Mouse (Mus musculus) adrenal gland, postnatal 14 days (tissue): ENCODE data around the gene Eif4e2. TPM values are rescaled to one million over a fixed set of nuclear protein-coding genes. Genes with fewer than 3 reads are reported as not detected.
A peak's percentile ranks its signal among the peaks of the same experiment; 100 is the strongest.

Experiments used
- DNase-seq: peaks from one replicate; pipeline ENCODE4 v3.0.0; 2021; ENCODE audit warnings: mixed read lengths
- total RNA-seq: library from RNA; stranded (reverse); gene quantifications from 2 replicates; pipeline ENCODE4 v1.2.3, GENCODE M21; 2021

Eif4e2 gene
- total RNA-seq, 1 experiment from 2014 or later, result 94.4 TPM

DNA sequence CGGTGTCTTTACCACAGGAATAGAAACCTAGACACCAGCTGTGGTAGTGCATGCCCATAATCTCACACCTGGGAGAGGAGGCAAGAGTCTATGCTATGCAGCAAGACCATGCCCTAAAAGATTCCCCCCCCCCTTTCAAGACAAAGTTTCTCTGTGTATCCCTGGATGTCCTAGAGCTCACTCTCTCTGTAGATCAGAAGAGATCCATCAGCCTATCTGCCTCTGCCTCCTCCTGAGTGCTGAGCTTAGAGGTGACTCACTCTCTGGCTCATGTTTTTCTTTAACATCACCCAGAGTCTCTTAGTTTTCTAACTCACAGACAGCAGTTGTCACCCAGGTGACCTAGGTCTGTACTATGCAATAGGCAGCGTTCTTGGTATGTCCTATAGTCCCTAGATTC lies 45.6 kb downstream of the Eif4e2 start:
- DNase-seq, result no peak

DNA sequence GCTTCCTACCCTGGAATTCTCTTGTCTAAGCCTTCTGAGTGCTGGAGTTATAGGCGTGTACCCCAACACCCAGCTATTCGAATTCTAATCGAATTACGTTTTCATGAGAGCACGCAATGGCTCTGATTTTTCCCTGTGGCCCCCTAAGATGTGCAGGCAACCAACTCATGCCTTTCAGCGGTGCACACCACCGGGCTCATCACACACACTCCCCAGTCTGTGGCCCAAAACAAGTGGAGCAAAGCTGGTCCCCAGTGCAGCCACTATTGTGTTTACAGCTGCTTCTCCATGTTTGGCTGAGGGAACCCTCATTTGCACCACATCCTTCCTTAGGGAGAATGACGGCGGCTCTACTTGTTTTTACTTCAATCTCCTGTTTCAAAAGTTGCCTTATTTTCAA lies 49.5 kb downstream of the Eif4e2 start:
- DNase-seq, result no peak

DNA sequence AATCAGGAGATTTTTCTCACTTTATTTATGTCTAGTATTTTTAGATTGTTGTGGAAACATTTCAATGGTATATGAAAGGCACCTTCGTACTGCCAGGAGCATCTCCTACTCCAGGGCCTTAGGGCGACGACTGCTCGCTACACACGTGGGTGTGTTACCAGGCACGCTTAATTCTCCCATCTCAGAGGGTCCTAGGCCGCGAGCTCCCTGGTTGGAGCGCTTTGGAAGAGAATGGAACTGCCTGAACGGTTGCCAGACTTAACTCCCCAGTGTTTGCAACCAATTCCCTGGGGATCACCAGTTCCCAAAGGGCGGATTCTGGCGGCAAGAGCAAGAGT lies 50.1 kb downstream of the Eif4e2 start:
- DNase-seq, result no peak

DNA sequence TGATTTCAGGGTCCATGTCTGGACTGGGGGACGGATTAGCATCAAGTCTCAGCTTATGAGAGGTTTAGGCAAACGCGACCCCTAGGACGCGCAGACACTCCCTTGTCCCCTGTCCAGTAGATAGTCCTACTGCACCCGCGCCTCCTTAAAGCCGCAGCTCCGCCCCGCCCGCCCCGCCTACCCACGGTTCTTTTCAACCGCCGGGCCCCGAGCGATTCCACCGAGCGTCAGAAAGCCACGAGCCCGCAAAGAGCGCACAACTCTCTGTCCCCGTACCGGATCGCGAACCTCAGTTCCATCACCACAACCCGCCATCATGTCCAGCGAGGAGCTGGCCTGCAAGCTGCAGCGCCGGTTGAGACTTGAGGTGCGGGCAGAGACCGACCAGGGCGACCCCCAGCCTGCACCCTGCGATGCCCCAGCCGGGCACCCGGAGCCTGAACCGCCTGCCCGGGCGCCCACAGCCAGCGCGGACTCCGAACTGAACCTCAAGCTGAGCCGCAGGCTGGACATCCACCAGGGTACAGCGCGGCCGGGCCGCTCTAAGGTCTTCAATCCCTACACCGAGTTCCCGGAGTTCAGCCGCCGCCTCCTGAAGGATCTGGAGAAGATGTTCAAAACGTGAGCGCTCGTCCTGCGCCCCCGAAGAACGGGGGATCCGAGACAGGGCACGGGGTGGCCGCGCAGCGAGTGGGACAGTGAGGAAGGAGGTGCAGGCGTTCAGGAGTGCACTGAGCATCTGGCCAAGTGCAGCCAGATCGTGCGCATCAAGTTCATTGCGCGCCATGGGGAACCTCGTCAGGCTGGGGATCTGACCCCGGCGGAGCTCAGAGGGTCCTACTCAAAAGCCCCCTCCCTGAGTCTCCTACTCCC lies 50.7 kb downstream of the Eif4e2 start, which contains the start of gene Efhd1:
TSS of gene Efhd1 (plus strand) at position 230 of the 873 bp plus-strand sequence.
- DNase-seq, result peak; percentile 86

DNA sequence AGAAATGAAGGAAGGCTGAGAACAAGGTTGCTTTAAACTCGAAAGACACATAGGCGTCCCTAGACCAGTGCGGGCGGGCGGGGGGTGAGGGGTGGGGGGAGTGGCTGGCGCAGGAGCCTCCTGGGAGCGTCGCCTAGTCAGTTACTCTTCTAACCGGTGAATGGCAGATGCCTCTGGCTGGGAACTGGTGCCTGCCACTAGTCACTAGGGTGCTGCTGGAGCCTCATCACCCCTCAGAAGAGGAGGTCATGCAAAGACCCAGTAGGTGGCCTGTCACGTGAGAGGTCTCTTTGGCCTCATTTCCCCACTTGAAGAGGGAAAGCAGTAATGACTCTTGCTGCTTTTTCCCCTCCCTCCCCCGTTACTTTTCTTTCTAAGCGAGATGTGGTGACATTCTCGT lies 51.5 kb downstream of the Eif4e2 start:
- peak; percentile 47 for DNase-seq

DNA sequence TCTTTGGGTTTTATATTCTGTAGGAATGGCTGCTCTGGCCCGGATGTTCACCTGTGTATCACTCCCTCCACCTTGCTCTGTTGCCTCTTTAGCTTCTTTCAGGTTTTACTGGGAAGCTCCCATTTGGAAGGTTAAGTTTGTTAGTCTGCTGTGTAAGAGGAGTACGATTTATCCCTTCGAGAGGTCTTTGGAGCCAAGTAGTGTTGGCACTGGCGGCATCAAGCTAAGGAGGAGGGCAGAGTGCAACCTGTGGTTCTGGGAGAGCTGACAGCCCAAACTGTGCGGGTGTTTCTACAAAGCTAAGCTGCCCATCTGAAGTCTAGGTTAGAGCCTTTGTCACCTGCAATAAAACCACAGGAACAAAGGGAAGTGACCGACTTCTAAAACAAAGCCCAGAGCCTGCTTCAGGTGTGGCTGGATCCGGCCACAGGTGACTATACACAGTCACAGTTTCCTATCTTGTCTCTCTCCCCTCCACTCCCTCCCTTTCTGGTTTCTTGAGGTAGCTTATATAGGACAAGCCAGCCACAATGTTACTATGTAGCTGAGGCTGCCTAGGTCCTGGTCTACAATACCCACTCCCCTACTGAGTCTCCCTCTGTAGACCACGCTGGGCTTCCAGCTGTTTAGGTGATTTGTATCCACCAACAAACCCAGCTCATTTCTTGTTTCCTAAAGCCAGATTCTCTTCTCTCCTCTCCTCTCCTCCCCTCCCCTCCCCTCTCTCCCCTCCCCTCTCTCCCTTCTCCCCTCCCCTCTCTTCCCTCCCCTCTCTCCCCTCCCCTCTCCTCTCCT lies 52.8 kb downstream of the Eif4e2 start:
- DNase-seq, result no peak

DNA sequence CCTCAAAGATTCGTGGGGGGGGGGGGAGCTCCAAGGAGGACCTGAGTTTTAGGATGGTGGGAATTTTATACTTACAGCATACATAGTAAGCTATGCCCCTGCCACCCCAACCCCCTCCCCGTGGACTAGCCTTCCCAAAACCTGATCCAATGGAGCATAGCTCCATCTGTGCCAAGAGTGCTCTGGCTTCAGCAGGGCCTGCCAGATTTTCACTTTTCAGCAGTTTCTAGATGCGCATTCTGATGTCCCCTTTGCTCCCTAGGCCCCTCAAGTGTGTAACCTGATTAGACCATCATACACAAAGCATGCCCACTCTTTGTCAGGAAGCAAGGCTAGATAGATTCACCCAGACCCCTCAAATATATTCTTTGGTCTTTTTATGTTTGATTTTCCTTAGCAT lies 56.5 kb downstream of the Eif4e2 start:
- no peak for DNase-seq

DNA sequence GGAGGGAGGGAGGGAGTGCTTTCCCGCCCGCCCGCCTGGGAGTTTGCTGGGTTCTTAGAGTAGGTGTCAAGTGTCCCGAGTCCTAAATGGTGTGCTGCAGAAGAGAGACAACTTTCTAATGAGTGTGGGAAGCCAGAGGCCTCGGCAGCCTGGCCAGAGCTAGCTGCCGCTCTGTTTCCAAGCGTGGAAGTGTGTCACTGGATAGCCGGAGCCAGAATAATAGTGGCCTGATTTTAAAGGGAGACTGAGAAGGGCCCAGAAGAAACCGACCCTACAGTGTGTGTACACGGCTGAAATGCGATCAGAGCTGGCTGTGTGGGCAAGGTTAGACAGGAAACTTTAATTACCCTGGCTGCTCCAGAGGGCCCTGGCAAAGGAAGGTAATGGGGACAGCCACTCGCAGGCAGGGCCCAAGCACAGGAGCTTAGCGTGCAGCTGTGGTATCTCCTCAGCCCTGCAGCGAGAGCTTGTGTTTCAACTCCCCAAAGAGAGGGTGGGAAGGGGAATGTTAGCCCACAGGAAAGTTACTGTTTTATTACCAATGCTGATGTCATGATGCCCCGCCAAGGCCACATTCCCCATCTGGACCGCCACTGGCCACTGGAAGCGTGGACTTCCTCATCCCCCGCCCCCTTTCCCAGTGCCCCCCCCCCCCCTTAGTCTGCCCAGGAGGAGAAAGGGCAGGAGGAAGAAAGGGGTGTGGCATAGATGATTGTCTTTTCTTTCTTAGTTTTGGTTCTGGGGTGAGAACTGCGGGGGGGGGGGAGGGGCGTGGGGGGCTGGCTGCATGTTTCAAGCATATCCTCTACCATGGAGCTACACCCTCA lies 57.1 kb downstream of the Eif4e2 start:
- DNase-seq, result peak; percentile 62

DNA sequence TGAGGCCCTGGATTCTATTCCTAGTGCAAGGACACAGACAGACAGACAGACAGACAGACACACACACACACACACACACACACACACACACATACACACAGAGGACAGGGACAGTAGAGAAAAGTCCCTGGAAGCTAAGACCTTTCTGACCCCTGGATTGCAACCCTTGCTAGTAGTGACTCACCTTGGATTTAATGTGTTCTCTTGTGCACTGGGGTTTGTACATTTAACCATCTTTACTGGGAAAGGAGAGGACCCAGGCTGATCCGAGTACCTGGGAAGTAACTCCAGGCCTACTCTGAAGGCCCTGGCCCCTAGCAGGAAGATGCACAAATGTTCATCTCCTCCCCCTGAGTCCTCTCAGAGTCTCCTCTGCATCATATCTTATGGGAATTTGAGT lies 57.9 kb downstream of the Eif4e2 start:
- peak; percentile 21 for DNase-seq

DNA sequence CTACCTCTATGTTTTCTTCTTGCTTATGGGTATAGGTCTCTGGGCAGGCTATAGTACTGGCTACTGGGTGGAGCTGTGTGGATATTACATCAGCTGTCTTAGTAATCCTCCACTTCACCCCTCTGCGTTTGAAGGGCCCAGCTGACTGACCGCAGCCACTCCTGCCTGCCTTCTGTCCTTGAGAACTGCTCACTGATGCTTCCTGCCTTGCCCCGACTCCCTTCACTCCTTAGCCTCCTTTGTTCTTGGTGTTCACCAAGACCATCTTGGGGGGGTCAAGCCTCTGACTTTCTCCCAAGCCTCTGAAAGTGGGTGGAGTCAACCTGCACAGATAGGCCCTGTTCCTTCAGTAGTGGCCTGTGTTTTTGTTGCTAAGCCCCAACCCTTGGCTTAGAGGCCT lies 58.7 kb downstream of the Eif4e2 start:
- DNase-seq, result peak; percentile 67

DNA sequence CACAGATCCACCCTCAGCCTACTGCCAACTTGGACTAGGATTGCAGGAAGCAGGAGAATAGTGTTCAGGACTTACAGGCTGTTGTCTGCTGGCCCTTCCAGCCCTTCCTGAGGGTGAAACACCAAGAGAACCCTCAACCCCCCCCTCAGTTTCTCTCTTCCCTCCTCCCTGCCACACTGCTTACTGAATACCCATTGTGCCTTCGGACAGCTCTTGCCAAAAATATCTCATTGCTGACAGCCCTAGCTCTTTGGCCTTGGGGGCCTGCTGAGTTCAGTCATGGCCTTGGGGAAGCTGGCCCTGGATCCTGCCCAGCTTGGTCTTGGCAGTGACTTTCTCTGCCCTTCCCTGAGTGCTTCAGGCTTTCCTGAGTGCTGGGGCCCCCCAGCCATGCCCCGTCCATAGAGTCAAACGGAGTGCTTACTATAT lies 59.8 kb downstream of the Eif4e2 start:
- peak; percentile 91 for DNase-seq

DNA sequence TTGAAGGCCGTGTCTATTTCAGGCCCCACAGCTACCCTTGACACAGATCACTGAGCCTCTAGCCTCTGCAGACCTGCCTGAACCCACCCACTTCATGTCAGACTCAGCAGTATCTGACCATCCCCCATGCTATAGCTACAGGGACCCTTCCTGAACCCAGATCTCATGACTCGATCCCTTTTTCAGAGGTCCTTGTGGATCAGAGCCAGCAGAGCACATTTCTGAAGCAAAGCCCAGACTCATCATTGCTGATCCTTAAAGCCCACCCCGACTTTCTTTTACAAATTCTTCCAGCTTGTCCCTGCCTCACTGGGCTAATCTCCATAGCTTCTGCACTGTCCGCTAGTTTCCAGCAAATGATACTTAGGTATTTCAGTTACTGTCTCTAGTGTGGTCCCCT lies 60.4 kb downstream of the Eif4e2 start:
- DNase-seq, result no peak

DNA sequence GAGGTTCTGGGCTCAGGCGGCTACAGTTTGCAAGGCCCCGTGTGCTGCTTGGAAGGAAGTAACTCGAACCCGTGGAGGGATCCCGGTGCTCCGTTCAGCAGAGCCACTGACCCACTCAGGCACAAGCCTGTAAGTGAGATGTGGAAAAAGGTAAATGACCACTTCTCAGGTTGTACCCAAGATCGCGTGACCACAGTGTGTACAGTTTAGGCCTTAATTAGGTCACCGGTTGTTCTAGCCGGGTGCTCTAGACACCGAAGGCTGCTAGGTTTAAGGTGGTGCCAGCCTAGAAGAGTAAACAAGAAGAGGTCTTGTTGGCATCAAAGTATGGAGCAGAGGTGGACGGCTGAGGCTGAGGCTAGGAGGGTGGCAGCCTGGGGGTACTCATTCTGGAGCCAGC lies 61.4 kb downstream of the Eif4e2 start:
- no peak for DNase-seq

DNA sequence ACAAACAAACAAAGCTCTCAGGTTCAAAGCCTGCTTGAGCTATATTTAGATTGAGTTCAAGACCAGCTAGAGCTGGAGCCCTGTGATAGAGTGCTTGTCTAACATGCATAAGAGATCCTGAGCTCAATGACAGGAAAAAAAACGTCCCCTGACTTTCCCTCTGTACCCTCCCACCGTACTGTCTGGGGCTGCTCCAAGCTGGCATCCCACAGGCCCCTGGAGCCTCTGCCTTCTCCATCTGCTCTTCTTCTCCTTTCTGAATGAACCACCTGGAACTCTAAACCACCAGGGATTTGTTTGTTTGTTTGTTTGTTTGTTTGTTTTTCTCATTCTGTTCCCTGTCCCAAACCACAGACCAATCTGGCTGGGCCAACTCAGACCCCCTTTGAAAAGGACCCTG lies 62.3 kb downstream of the Eif4e2 start:
- no peak for DNase-seq

DNA sequence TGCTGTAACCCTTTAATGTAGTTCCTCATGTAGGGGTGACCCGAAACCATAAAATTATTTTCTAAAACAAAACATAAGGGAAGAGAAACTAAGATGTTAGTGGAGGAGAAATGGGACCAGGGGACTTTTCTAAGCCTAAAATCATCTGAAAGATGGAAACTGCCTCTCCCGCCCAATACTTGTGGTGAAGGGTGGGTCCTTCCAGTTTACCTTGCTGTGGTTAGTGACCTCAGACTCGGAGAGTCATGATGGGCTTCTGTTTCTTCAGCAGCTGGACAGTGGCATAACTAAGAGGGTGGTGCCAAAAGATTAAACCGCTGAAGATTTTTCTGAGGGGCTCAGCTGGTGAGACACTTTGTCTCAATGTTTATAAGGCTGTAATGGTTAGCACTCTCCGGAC lies 66.6 kb downstream of the Eif4e2 start:
- DNase-seq, result no peak

DNA sequence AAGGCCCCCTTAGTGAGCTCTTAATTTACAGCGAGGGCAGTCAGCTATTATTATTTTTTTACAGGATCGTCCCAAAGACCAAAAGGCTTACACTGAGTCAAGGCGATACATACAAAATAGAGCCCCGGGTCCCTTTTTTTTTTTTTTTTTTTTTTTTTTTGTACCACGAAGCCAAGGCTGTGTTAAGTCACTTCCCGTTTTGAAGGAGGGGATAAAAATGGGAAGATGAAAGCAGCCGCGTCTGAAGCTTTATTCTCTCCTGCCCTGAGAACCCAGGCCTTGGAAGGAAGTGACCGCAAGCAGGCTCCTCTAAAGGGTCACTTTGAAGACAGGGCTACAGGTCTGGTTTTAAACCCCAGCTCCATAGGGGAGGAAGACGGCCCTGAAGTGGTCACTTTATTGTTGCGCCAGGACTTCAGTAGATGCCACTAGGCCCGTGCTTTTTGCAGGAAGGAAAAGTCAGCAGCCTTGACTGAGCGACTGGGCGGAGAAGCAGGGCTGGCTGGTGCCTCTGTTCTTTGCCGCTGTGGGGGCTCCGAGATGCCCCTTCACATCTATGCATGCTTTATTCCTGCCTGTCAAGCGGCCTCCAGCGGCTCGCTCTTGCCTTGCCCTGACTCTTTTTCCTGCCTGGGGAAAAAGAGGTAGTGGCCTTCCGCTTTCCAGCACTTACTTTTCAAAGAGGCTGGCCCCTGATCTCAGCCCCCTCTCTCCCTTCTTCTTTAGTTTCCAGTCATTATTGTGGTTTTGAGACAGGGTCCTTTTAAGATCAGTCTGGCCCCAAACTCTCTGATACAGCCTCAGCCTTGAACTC lies 68.1 kb downstream of the Eif4e2 start:
- peak; percentile 66 for DNase-seq

DNA sequence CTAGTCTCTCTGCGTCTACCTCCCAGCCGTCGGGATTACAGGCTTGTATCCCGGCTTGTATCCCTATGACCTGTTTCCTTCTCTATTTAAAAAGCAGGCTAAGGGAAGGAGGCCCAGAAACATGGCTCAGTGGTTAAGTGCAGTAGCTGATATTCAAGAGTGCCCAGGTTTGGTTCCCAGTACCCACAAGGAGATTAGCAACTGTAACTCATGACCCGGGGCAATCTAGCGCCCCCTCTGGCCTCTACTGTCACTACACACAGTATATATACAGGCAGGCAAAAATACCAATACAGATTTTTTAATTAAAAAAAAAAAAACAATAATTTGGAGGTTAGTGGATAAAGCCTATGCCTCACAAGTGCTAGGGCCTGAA lies 68.7 kb downstream of the Eif4e2 start:
- DNase-seq, result no peak

DNA sequence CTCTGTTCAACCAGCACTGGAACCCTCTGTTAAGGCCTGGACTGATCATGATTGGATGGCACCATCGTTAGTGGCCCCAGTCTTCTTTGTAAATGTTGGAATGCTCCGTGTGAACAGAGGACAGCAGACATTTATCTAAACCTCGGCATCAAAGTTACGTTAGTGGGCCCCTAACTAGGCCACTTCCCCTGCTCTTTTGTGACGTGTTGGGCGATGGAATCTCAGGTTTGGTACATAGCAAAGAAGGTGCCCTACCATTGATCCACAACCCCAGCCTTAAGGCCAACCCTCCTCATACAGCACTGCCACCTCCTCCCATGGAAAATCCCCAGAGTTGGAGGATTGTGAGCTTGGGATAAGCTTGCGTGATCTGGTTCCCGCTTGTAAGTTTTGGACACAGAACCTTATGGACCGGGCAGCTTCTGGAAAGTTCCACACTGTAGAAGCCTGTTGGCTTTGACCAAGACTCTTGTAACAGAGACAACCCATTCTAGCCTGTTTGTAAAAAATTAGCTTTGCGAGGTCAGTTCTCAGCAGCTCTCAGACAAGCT lies 69.8 kb downstream of the Eif4e2 start:
- no peak for DNase-seq

DNA sequence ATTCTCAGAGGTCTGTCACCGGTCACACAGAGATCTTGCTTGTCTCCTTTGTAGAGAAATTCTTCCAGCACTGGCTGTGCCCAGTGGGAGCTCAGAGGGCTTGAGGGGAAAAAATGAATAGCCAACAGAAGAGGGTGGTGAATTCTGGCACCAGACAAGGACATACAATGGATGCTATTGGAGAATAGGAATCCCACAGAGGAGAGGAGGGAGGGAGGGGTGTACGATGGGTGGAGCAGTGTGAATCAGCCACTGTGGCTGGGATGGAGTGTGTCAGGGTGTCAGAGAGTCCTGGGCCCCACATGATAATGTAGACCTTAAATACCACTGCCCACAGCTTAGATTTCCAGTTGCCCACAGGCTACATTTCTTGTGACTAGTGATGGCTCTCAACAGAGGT lies 73.4 kb downstream of the Eif4e2 start:
- DNase-seq, result no peak
